Mouse (Mus musculus): ENCODE measurements around the gene Zdhhc16. TPM values are rescaled to one million over a fixed set of nuclear protein-coding genes. Genes with fewer than 3 reads are reported as not detected.
"Not testable (repeated sequence)": the region's sequence is repeated elsewhere in the genome, so short reads cannot be mapped to it uniquely, and the experiment has no call there.

Gene Zdhhc16
- polyA plus RNA-seq, 1 experiment from 2014 or later: 87.2 TPM

GRCm38 (mm10) chr19:41905246-41905645 lies 28.0 kb upstream of the Zdhhc16 start:
- no peak overlapping the region for H3K4me3 ChIP-seq (replicated peaks)
- H3K9ac ChIP-seq: no peak overlapping the region
- ATAC-seq (ENCODE audit: insufficient number of reproducible peaks, low FRiP score, low TSS enrichment, low read depth): no peak
- no peak overlapping the region for H3K27ac ChIP-seq (replicated peaks)
- no peaks in the 10 kb centered on the region for H3K9me3 ChIP-seq (replicated peaks)
- no peaks in the 10 kb centered on the region; the same call in 1 of the 2 replicates for H3K4me1 ChIP-seq
- H3K36me3 ChIP-seq: no peaks in the 10 kb centered on the region
- no peaks in the 10 kb centered on the region for H3K27me3 ChIP-seq
- no peak overlapping the region for H3K4me2 ChIP-seq (replicated peaks)
- WGBS: 82% methylated on average over 2 of the region's 2 CpGs

GRCm38 (mm10) chr19:41906311-41907078 lies 26.8 kb upstream of the Zdhhc16 start:
- no peaks in the 10 kb centered on the region for H3K36me3 ChIP-seq
- H3K27ac ChIP-seq (replicated peaks): 0 out of 2 replicates have a peak overlapping the region, but pooled peaks have one; percentile 3
- H3K4me3 ChIP-seq (replicated peaks): no peak overlapping the region
- H3K4me1 ChIP-seq: no peaks in the 10 kb centered on the region; the same call in 1 of the 2 replicates
- WGBS: 59% methylated on average over 6 of the region's 6 CpGs
- H3K4me2 ChIP-seq (replicated peaks): no peak overlapping the region
- H3K9me3 ChIP-seq (replicated peaks): no peaks in the 10 kb centered on the region
- no peak for ATAC-seq (ENCODE audit: insufficient number of reproducible peaks, low FRiP score, low TSS enrichment, low read depth)
- H3K27me3 ChIP-seq: no peaks in the 10 kb centered on the region
- H3K9ac ChIP-seq: no peak overlapping the region

- Histone ChIP-seq H3K9ac (no peak overlapping the region), H3K4me3 (replicated peaks) (no peak overlapping the region), H3K4me1 (no peaks in the 10 kb centered on the region; the same call in 1 of the 2 replicates), H3K27ac (replicated peaks) (0 out of 2 replicates have a peak overlapping the region, but pooled peaks have one; percentile 3), H3K36me3 (no peaks in the 10 kb centered on the region), H3K4me2 (replicated peaks) (no peak overlapping the region), H3K27me3 (no peaks in the 10 kb centered on the region), H3K9me3 (replicated peaks) (no peaks in the 10 kb centered on the region)
- WGBS: 43% methylated on average over 8 of the region's 8 CpGs
- no peak for ATAC-seq (ENCODE audit: insufficient number of reproducible peaks, low FRiP score, low TSS enrichment, low read depth)
Observed at GRCm38 (mm10) chr19:41907079-41907760, 26.1 kb upstream of the Zdhhc16 start.

- Histone ChIP-seq H3K36me3 (no peaks in the 10 kb centered on the region), H3K9me3 (replicated peaks) (no peaks in the 10 kb centered on the region), H3K4me1 (peaks cover 11% of the 10 kb centered on the region)
Observed at GRCm38 (mm10) chr19:41908736-41909135, 24.5 kb upstream of the Zdhhc16 start.

GRCm38 (mm10) chr19:41910396-41910795 lies 22.9 kb upstream of the Zdhhc16 start:
- Histone ChIP-seq H3K4me1 (peaks cover 25% of the 10 kb centered on the region), H3K9ac (no peak overlapping the region), H3K27ac (replicated peaks) (no peak overlapping the region), H3K4me3 (replicated peaks) (no peak overlapping the region), H3K4me2 (replicated peaks) (no peak overlapping the region), H3K36me3 (no peaks in the 10 kb centered on the region), H3K9me3 (replicated peaks) (no peaks in the 10 kb centered on the region), H3K27me3 (no peaks in the 10 kb centered on the region)
- WGBS: 81% methylated on average over 2 of the region's 2 CpGs
- no peak for ATAC-seq (ENCODE audit: insufficient number of reproducible peaks, low FRiP score, low TSS enrichment, low read depth)

More at GRCm38 (mm10) chr19:41908736-41909135, 24.5 kb upstream of the Zdhhc16 start:
- 90% methylated on average over 3 of the region's 3 CpGs for WGBS
- H3K4me3 ChIP-seq (replicated peaks): no peak overlapping the region
- ATAC-seq (ENCODE audit: insufficient number of reproducible peaks, low FRiP score, low TSS enrichment, low read depth): no peak
- no peaks in the 10 kb centered on the region for H3K27me3 ChIP-seq
- no peak overlapping the region for H3K9ac ChIP-seq
- H3K4me2 ChIP-seq (replicated peaks): no peak overlapping the region
- no peak overlapping the region for H3K27ac ChIP-seq (replicated peaks)

GRCm38 (mm10) chr19:41911178-41912073 lies 21.9 kb upstream of the Zdhhc16 start, which contains the start of gene Pgam1:
TSS of gene Pgam1 (plus strand) at chr19:41911923.
- Histone ChIP-seq H3K27ac (replicated peaks) (peak within 1 kb of the TSS; percentile 94), H3K9ac (peak within 1 kb of the TSS; percentile 94), H3K9me3 (replicated peaks) (no peaks in the 10 kb centered on the region), H3K36me3 (peaks cover 8% of the 10 kb centered on the region), H3K4me2 (replicated peaks) (peak within 1 kb of the TSS; percentile 69), H3K4me3 (replicated peaks) (peak within 1 kb of the TSS; percentile 93), H3K4me1 (peaks cover 25% of the 10 kb centered on the region), H3K27me3 (no peaks in the 10 kb centered on the region)
- peak; percentile 93 for ATAC-seq (ENCODE audit: insufficient number of reproducible peaks, low FRiP score, low TSS enrichment, low read depth)
- 4% methylated on average over 54 of the region's 54 CpGs for WGBS

- Histone ChIP-seq H3K36me3 (peaks cover 17% of the 10 kb centered on the region), H3K4me2 (replicated peaks) (peak overlapping the region; percentile 69)
Observed at GRCm38 (mm10) chr19:41912121-41913080, 20.9 kb upstream of the Zdhhc16 start.

GRCm38 (mm10) chr19:41913774-41914591 lies 19.3 kb upstream of the Zdhhc16 start:
- peaks cover 25% of the 10 kb centered on the region for H3K4me1 ChIP-seq
- H3K9ac ChIP-seq: peak overlapping the region; percentile 94; the same call in 1 of the 2 replicates
- ATAC-seq (ENCODE audit: insufficient number of reproducible peaks, low FRiP score, low TSS enrichment, low read depth): no peak
- peak overlapping the region; percentile 69 for H3K4me2 ChIP-seq (replicated peaks)
- peak overlapping the region; percentile 6; the same call in 1 of the 2 replicates for H3K27ac ChIP-seq (replicated peaks)
- H3K27me3 ChIP-seq: no peaks in the 10 kb centered on the region
- H3K9me3 ChIP-seq (replicated peaks): no peaks in the 10 kb centered on the region
- H3K4me3 ChIP-seq (replicated peaks): peak overlapping the region; percentile 93
- WGBS: 28% methylated on average over 6 of the region's 6 CpGs
- H3K36me3 ChIP-seq: peaks cover 23% of the 10 kb centered on the region

More at GRCm38 (mm10) chr19:41912121-41913080, 20.9 kb upstream of the Zdhhc16 start:
- peaks cover 25% of the 10 kb centered on the region for H3K4me1 ChIP-seq
- no peaks in the 10 kb centered on the region for H3K27me3 ChIP-seq
- peak overlapping the region; percentile 94 for H3K9ac ChIP-seq
- peak overlapping the region; percentile 94 for H3K27ac ChIP-seq (replicated peaks)
- WGBS: 5% methylated on average over 49 of the region's 53 CpGs
- no peaks in the 10 kb centered on the region for H3K9me3 ChIP-seq (replicated peaks)
- ATAC-seq (ENCODE audit: insufficient number of reproducible peaks, low FRiP score, low TSS enrichment, low read depth): peak; percentile 63
- peak overlapping the region; percentile 93 for H3K4me3 ChIP-seq (replicated peaks)

GRCm38 (mm10) chr19:41914592-41914882 lies 18.7 kb upstream of the Zdhhc16 start:
- H3K9me3 ChIP-seq (replicated peaks); H3K27me3 ChIP-seq; ATAC-seq (ENCODE audit: insufficient number of reproducible peaks, low FRiP score, low TSS enrichment, low read depth); H3K9ac ChIP-seq; H3K27ac ChIP-seq (replicated peaks): not testable (repeated sequence)
- Histone ChIP-seq H3K4me1 (peaks cover 25% of the 10 kb centered on the region), H3K4me2 (replicated peaks) (peak overlapping the region; percentile 69; the same call in 1 of the 2 replicates), H3K36me3 (peaks cover 29% of the 10 kb centered on the region), H3K4me3 (replicated peaks) (0 out of 2 replicates have a peak overlapping the region, but pooled peaks have one; percentile 93)
